ENCODE assay signal across 27 mouse cellular contexts in genomic region chr9:119909931-119910330, GRCm38 (mm10). TPM values are rescaled to one million over a fixed set of nuclear protein-coding genes. Genes with fewer than 3 reads are reported as not detected.
"Had no signal": no experiment of that assay in that cellular context is flagged by ENCODE, and none has a peak within 500 bp of the region (broad histone marks: within the 10 kb centered on the region; RNA-seq: fewer than 3 reads in every experiment).

No protein-coding gene starts in this region.

- H3K9me3 ChIP-seq: heart, embryonic 13.5 days; heart, embryonic 15.5 days; hindbrain, embryonic 13.5 days; hindbrain, embryonic 15.5 days; kidney, embryonic 15.5 days; limb, embryonic 10.5 days; limb, embryonic 12.5 days; liver, embryonic 13.5 days had no signal

- H3K4me2 ChIP-seq: heart, embryonic 11.5 days; heart, embryonic 13.5 days; heart, embryonic 15.5 days; hindbrain, embryonic 13.5 days; hindbrain, embryonic 15.5 days; kidney, embryonic 15.5 days; limb, embryonic 12.5 days; liver, embryonic 11.5 days; liver, embryonic 13.5 days had no signal

- DNase-seq: forebrain, postnatal 0 days; gastrocnemius, postnatal 14 days; gastrocnemius, postnatal 36 days; heart, adult 11 months; heart, adult 2 months; heart, postnatal 14 days; heart, postnatal 36 days; kidney, adult 11 months; kidney, adult 2 months; kidney, postnatal 10 days; kidney, postnatal 25 days; layer of hippocampus, postnatal 36 days; liver; liver, embryonic 13.5 days had no signal

- H3K4me1 ChIP-seq: heart, embryonic 13.5 days; heart, embryonic 15.5 days; hindbrain, embryonic 13.5 days; hindbrain, embryonic 15.5 days; limb, embryonic 10.5 days; limb, embryonic 12.5 days; liver, embryonic 13.5 days had no signal

- H3K27ac ChIP-seq: heart, adult 2 months; heart, embryonic 13.5 days; heart, embryonic 15.5 days; hindbrain, embryonic 13.5 days; hindbrain, embryonic 15.5 days; hindbrain, postnatal 0 days; limb, embryonic 10.5 days; limb, embryonic 12.5 days; liver, embryonic 13.5 days had no signal

- H3K4me3 ChIP-seq: heart, adult 2 months; heart, embryonic 13.5 days; heart, embryonic 15.5 days; hindbrain, embryonic 13.5 days; hindbrain, embryonic 15.5 days; kidney, embryonic 15.5 days; limb, embryonic 10.5 days; limb, embryonic 12.5 days; liver, embryonic 13.5 days had no signal

- H3K27me3 ChIP-seq: heart, embryonic 13.5 days; heart, embryonic 15.5 days; hindbrain, embryonic 13.5 days; hindbrain, embryonic 15.5 days; kidney, embryonic 15.5 days; limb, embryonic 12.5 days; liver, embryonic 13.5 days had no signal

- ATAC-seq: forebrain, postnatal 0 days; hindbrain, postnatal 0 days; intestine, embryonic 16.5 days had no signal

- H3K9ac ChIP-seq: forebrain, postnatal 0 days; heart, embryonic 13.5 days; heart, embryonic 15.5 days; hindbrain, embryonic 13.5 days; hindbrain, embryonic 15.5 days; kidney, embryonic 15.5 days; limb, embryonic 12.5 days; liver, embryonic 13.5 days had no signal

RNA-seq across cellular contexts. Expression of gene Ttc21a, which starts 27.5 kb away (rescaled TPM):
- total RNA-seq: gastrocnemius, adult 18-20 months; gastrocnemius, adult 8-10 months; gastrocnemius, postnatal 14 days; gastrocnemius, postnatal 36 days; heart, adult 2 months; heart, postnatal 36 days had no signal
